Mouse (Mus musculus) layer of hippocampus, postnatal 10 days (tissue): ENCODE data around the gene F11r. TPM values are rescaled to one million over a fixed set of nuclear protein-coding genes. Genes with fewer than 3 reads are reported as not detected.

Source experiments
- DNase-seq, 2 experiments: peaks; one replicate each; pipeline ENCODE4 v3.0.0; 2021; ENCODE audit warnings: low spot score in 2 of 2
- total RNA-seq, 2 experiments: library from RNA; stranded (reverse); gene quantifications; 2 replicates each; pipeline ENCODE4 v1.2.3; 2021

F11r gene
- total RNA-seq, 2 experiments from 2014 or later: 5.5 to 7.8 TPM

- no peak for DNase-seq
Observed at GRCm38 (mm10) chr1:171438014-171438670, 807 bp downstream of the F11r start.

- no peak for DNase-seq
Observed at GRCm38 (mm10) chr1:171439072-171439471, 1.7 kb downstream of the F11r start.

- DNase-seq: peak; percentile 19 to 31
Observed at GRCm38 (mm10) chr1:171440025-171440725, 2.8 kb downstream of the F11r start.

- DNase-seq: no peak
Observed at GRCm38 (mm10) chr1:171441466-171442412, 4.4 kb downstream of the F11r start.

GRCm38 (mm10) chr1:171442413-171442760, 5.1 kb downstream of the F11r start:
- DNase-seq: no peak

- no peak for DNase-seq
Observed at GRCm38 (mm10) chr1:171445050-171445449, 7.7 kb downstream of the F11r start.

GRCm38 (mm10) chr1:171446854-171447253, 9.5 kb downstream of the F11r start:
- DNase-seq: no peak

GRCm38 (mm10) chr1:171447692-171448091, 10.4 kb downstream of the F11r start:
- DNase-seq: no peak

GRCm38 (mm10) chr1:171450062-171450461, 12.7 kb downstream of the F11r start:
- DNase-seq: no peak

- DNase-seq: no peak
Observed at GRCm38 (mm10) chr1:171451001-171451400, 13.7 kb downstream of the F11r start.

- no peak for DNase-seq
Observed at GRCm38 (mm10) chr1:171452522-171452921, 15.2 kb downstream of the F11r start.

GRCm38 (mm10) chr1:171452923-171453322, 15.6 kb downstream of the F11r start:
- no peak for DNase-seq

- no peak for DNase-seq
Observed at GRCm38 (mm10) chr1:171454926-171455325, 17.6 kb downstream of the F11r start.

GRCm38 (mm10) chr1:171457568-171457967, 20.2 kb downstream of the F11r start:
- no peak for DNase-seq

- no peak for DNase-seq
Observed at GRCm38 (mm10) chr1:171459791-171460190, 22.5 kb downstream of the F11r start.

GRCm38 (mm10) chr1:171460551-171461503, 23.5 kb downstream of the F11r start:
- DNase-seq: no peak

GRCm38 (mm10) chr1:171463133-171463532, 25.8 kb downstream of the F11r start:
- DNase-seq: no peak

- no peak for DNase-seq
Observed at GRCm38 (mm10) chr1:171465749-171466412, 28.5 kb downstream of the F11r start.

GRCm38 (mm10) chr1:171466565-171466964, 29.2 kb downstream of the F11r start:
- no peak for DNase-seq

- no peak for DNase-seq
Observed at GRCm38 (mm10) chr1:171469678-171470077, 32.3 kb downstream of the F11r start.
